Mouse (Mus musculus) stomach, embryonic 15.5 days (tissue): ENCODE data around the gene Dot1l. TPM values are rescaled to one million over a fixed set of nuclear protein-coding genes. Genes with fewer than 3 reads are reported as not detected.
"Not testable (repeated sequence)": the region's sequence is repeated elsewhere in the genome, so short reads cannot be mapped to it uniquely, and the experiment has no call there.

Experiments used
- ATAC-seq: fragments of 200-750 bp; cut with Nextera tagmentation; 2 replicates; pipeline ENCODE4 v1.8.0; 2017; ENCODE audit warnings: low read depth, moderate number of reproducible peaks, moderate TSS enrichment; ENCODE audit not compliant: insufficient read depth, low FRiP score
- H3K27ac ChIP-seq: fragments of 300-500 bp; sonication (generic); 2 replicates; pipeline ENCODE4 v1.5.1; 2015; ENCODE audit warnings: mild to moderate bottlenecking, inconsistent platforms
- H3K27me3 ChIP-seq: fragments of 300-500 bp; sonication (generic); replicated peaks from 2 replicates; pipeline ENCODE4 v1.6.1; 2015; ENCODE audit warnings: inconsistent platforms
- H3K36me3 ChIP-seq: fragments of 300-500 bp; sonication (generic); 2 replicates; pipeline ENCODE4 v1.6.1; 2015; ENCODE audit warnings: inconsistent platforms
- H3K4me1 ChIP-seq: fragments of 300-500 bp; sonication (generic); 2 replicates; pipeline ENCODE4 v1.6.1; 2015; ENCODE audit warnings: inconsistent platforms
- H3K4me2 ChIP-seq: fragments of 300-500 bp; sonication (generic); 2 replicates; pipeline ENCODE4 v1.6.1; 2015; ENCODE audit warnings: mild to moderate bottlenecking, inconsistent platforms
- H3K4me3 ChIP-seq: fragments of 300-500 bp; sonication (generic); replicated peaks from 2 replicates; pipeline ENCODE4 v1.5.1; 2015; ENCODE audit warnings: inconsistent platforms
- H3K9ac ChIP-seq: fragments of 300-500 bp; sonication (generic); 2 replicates; pipeline ENCODE4 v1.6.1; 2015; ENCODE audit warnings: inconsistent platforms
- H3K9me3 ChIP-seq: fragments of 300-500 bp; sonication (generic); 2 replicates; pipeline ENCODE4 v1.6.1; 2016; ENCODE audit warnings: inconsistent platforms
- WGBS: fragments of 180-500 bp; shearing (Covaris S2); methylation state at CpG from one replicate; pipeline ENCODE4 v1.1.7; 2015; 5-methylcytosine and 5-hydroxymethylcytosine counted together
- polyA plus RNA-seq: library from polyadenylated mRNA; unstranded; fragments of >200 nt; fragmentation: Nextera tagmentation; extraction: Ambion mirVana; gene quantifications from 2 replicates; pipeline ENCODE4 v1.2.1, GENCODE M21; 2015

Gene Dot1l
- polyA plus RNA-seq, 1 experiment from 2014 or later, result 17.4 TPM

DNA sequence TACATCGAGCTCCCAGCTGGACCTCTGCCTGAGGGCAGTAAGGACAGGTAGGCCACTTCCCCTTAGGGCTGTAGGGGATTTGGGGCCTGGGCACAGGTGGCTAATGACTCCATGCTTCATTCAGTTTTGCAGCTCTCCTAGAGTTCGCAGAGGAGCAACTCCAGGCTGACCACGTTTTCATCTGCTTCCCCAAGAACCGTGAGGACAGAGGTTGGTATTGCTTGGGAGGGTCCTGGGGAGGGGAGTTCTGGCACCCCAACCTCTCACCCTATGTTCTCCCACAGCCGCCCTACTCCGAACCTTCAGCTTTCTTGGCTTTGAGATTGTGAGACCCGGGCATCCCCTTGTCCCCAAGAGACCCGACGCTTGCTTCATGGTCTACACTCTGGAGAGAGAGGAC, 73.6 kb downstream of the Dot1l start:
- not testable (repeated sequence) for H3K9ac ChIP-seq, H3K9me3 ChIP-seq, H3K27ac ChIP-seq, H3K4me3 ChIP-seq, H3K27me3 ChIP-seq, ATAC-seq
- H3K4me2 ChIP-seq, result peak overlapping the region; percentile 94
- peaks cover 37% of the 10 kb centered on the region for H3K4me1 ChIP-seq
- H3K36me3 ChIP-seq, result peaks cover 15% of the 10 kb centered on the region
- WGBS, result 82% methylated on average over 9 of the region's 9 CpGs

DNA sequence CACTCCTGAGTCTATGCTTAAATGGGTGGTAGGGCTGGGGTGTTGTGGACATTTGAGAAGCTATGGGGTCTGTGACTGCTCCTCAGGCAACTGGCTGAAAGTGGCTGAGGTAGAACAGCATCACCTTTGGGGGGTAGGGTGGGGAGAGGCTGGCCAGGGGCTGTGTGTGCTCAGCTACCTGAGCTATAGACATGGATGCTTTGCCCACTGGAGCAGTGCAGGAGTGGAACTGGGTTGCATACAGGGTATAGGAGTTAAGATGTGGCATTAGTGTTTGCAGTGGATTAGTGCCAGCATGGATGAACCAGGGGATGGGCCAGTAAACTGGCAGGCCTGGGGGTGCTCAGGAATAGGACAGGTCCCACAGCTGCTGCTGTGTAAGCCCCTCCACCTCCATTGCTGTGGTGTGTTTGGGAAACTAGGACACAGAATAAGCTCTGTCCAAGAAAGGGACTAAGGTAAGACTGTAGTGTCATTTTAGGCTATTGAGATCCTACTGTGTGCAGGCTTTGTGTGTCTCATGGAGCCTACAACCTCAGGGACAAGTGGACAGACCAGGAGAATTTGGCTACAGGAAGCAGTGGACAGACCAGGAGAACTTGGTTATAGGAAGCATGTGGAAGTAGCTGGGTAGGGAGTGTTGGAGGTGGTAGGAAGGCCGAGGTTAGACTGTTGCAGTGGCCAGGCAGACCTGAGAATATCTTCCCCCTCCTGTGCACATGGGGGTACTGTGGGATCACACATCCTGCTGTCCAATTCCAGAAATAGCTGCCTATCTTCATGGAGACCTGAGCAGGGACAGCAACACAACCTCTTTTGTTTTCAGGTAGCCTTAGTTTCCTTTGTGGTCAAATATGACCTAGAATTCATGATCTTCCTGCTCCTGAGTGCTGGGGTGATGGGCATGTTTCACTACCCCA, 74.6 kb downstream of the Dot1l start:
- H3K4me1 ChIP-seq, result peaks cover 39% of the 10 kb centered on the region
- H3K9me3 ChIP-seq, result no peaks in the 10 kb centered on the region
- no peak overlapping the region for H3K27ac ChIP-seq
- 48% methylated on average over 1 of the region's 1 CpGs for WGBS
- H3K9ac ChIP-seq, result no peak overlapping the region
- H3K27me3 ChIP-seq, result peaks cover 13% of the 10 kb centered on the region
- peaks cover 15% of the 10 kb centered on the region for H3K36me3 ChIP-seq
- no peak for ATAC-seq
- H3K4me2 ChIP-seq, result no peak overlapping the region
- H3K4me3 ChIP-seq, result no peak overlapping the region

DNA sequence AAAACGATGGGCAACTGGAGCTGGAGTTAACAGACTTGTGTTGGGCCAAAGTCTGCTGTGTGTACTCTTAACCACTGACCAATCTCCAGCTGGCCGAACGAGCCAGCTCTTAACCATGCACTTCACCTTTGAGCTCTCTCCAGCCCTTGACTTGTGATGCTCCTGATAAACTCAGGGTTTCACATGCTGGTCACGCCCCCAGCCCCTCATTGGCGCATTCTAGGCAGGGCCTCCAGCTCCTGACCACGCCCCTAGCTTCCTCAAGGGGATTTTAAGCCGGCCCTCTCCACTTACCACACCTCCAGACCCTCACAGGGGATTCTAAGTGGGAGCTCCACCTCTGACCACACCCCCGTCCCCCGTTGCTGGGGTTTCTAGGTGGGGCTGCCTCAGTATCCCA, 76.1 kb downstream of the Dot1l start:
- H3K27me3 ChIP-seq, result peaks cover 28% of the 10 kb centered on the region
- WGBS, result 3% methylated on average over 9 of the region's 9 CpGs

DNA sequence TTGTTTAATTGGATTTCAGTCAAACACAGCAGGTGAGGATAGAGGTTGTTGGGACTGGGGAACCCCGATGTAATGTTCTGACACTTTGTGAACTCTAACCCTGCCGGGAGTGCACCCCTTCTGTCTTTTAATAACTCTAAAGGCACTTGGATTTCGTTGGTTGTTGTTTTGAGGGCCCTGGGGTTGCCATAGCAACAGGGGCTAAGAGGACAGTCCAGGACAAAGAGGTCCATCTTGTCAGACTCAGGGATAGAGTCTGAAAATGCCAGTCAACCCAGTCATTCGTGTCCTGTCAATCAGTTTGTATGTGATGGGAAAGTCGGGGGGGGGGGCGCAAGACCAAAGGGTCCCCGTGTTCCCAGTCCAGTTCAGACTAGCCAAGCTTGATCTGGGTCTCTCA, 77.8 kb downstream of the Dot1l start:
- peaks cover 15% of the 10 kb centered on the region for H3K36me3 ChIP-seq
- WGBS, result 65% methylated on average over 7 of the region's 7 CpGs
- no peak overlapping the region for H3K27ac ChIP-seq
- no peak overlapping the region for H3K4me3 ChIP-seq
- H3K4me1 ChIP-seq, result peaks cover 35% of the 10 kb centered on the region
- H3K9ac ChIP-seq, result no peak overlapping the region
- ATAC-seq, result no peak
- peaks cover 42% of the 10 kb centered on the region for H3K27me3 ChIP-seq
- no peak overlapping the region for H3K4me2 ChIP-seq
- H3K9me3 ChIP-seq, result no peaks in the 10 kb centered on the region

More for the DNA sequence above, 76.1 kb downstream of the Dot1l start:
- H3K27ac ChIP-seq, result no peak overlapping the region
- no peaks in the 10 kb centered on the region for H3K9me3 ChIP-seq
- no peak for ATAC-seq
- H3K9ac ChIP-seq, result no peak overlapping the region
- no peak overlapping the region for H3K4me3 ChIP-seq
- no peak overlapping the region for H3K4me2 ChIP-seq
- H3K4me1 ChIP-seq, result peaks cover 39% of the 10 kb centered on the region
- H3K36me3 ChIP-seq, result peaks cover 15% of the 10 kb centered on the region

DNA sequence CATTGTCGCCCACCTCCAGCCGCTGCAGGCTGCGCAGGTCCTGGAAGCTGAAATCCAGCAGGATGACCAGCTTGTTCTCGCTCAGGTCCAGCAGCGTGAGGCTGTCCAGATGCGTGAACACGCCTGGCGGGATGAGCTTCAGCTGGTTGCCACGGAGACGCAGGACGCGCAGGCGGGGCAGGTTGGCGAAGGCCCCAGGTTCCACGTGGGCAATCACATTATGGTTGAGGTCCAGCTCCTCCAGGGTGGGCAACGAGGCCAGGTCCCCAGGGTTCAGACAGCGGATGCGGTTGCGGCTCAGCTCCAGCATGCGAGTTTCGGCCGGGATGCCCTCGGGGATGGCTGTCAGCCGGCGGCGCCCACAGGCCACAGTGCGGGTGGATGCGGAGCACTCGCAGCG, 80.6 kb downstream of the Dot1l start:
- no peak overlapping the region for H3K4me2 ChIP-seq
- peaks cover 13% of the 10 kb centered on the region for H3K4me1 ChIP-seq
- no peak overlapping the region for H3K9ac ChIP-seq
- no peaks in the 10 kb centered on the region for H3K9me3 ChIP-seq
- 56% methylated on average over 30 of the region's 30 CpGs for WGBS
- H3K27me3 ChIP-seq, result peaks cover 42% of the 10 kb centered on the region
- no peak for ATAC-seq
- peaks cover 2% of the 10 kb centered on the region; the same call in 1 of the 2 replicates for H3K36me3 ChIP-seq
- H3K27ac ChIP-seq, result no peak overlapping the region
- no peak overlapping the region for H3K4me3 ChIP-seq

DNA sequence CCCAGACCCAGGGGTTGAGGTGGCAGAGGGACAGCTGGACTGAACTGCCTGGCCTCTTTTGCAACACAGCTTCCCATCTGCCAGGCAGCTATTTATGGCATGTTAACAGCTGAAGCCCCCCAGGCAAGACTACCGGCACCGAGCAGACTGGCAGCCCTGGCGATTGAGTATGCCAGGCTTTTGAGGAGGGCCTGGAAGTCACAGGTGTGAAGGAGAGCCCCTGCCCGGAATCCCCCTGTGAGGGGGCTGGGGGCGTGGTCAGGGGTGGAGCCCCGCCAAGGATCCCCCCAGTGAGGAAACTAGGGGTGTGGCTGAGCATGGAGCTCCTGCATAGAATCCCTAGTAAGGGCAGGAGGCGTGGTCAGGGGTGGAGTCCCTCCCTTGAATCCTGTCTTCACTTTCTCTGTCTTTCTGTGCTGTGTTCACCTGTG, 82.0 kb downstream of the Dot1l start:
- ATAC-seq, result no peak
- Histone ChIP-seq H3K27me3 (peaks cover 48% of the 10 kb centered on the region), H3K4me2 (no peak overlapping the region), H3K4me3 (no peak overlapping the region), H3K9ac (no peak overlapping the region), H3K4me1 (0 out of 2 replicates have a peak, but pooled peaks cover 5% of the 10 kb centered on the region), H3K36me3 (no peaks in the 10 kb centered on the region), H3K9me3 (no peaks in the 10 kb centered on the region), H3K27ac (no peak overlapping the region)
- WGBS, result 47% methylated on average over 7 of the region's 7 CpGs

DNA sequence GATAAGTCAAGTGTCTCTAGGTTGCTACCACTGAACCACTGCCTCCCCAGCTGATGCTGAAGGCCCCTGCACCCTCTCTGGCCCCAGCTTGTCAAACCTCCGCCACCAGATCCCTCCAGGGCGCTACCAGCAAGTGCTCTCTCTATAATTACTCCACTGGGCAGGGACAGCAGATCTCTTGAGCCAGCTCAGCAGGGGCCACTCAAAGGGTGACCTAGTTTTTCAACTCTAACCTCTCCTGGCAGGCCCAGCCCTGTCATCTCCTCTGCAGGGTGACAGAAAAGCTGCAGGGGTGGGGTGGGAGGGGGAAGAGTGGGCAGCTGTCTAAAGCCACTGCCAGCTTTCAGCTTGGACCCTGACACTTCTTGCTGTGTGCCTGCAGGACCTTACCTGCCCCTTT, 82.8 kb downstream of the Dot1l start:
- Histone ChIP-seq H3K27ac (no peak overlapping the region), H3K36me3 (no peaks in the 10 kb centered on the region), H3K9me3 (no peaks in the 10 kb centered on the region), H3K4me2 (no peak overlapping the region), H3K9ac (no peak overlapping the region), H3K4me1 (0 out of 2 replicates have a peak, but pooled peaks cover 2% of the 10 kb centered on the region), H3K4me3 (no peak overlapping the region), H3K27me3 (peaks cover 56% of the 10 kb centered on the region)
- ATAC-seq, result no peak
- WGBS, result 12% methylated on average over 2 of the region's 2 CpGs

DNA sequence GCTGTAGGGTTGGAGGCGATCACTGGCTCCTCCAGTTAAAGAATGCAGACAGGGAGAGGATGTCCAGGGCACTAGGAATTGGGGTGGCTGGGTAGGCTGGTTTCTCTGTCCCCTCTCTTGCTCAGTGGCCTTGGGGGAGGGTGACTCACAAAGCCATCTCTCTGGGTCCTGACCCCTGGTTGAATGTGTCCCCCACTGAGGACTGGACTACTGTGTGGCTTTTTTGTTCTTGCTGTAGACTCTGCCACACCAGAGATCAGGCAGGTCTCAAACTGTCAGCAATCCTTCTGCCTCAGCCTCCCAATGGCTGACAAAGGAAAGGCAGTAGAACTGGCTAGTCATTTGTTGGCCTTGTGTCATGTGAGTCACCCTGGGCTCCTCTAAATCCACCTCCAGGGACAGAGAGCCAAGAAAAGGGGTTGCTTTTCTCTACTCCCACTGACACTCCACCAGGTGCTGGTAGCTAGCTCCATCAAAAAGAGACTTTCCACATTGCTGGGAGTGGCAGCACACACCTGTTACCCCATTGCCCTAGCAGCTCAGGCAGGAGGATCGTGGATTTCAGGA, 83.4 kb downstream of the Dot1l start:
- no peak overlapping the region for H3K27ac ChIP-seq
- no peak overlapping the region for H3K9ac ChIP-seq
- 71% methylated on average over 2 of the region's 2 CpGs for WGBS
- no peak overlapping the region for H3K4me2 ChIP-seq
- no peak for ATAC-seq
- no peak overlapping the region for H3K4me3 ChIP-seq
- H3K36me3 ChIP-seq, result no peaks in the 10 kb centered on the region
- H3K4me1 ChIP-seq, result peaks cover 3% of the 10 kb centered on the region
- no peaks in the 10 kb centered on the region for H3K9me3 ChIP-seq
- peaks cover 61% of the 10 kb centered on the region for H3K27me3 ChIP-seq

DNA sequence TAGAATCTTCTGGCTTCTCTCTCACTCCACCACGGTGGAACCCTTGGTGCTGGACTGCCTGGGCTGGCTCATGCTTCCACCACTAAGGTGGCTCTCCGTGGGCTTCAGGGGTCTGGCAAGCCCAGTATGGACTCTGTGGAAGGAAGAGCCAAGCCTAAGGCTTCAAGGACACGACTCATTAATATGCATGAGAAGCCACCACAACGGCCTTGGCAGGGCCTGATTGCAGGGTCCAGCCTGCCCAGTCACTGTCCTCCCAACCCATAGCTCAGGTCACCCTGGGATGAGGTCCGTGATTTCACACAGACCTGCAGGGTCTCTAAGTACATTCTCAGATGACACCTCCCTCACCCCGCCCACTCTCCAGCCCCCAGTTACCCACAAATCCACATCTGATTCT, 84.8 kb downstream of the Dot1l start:
- 59% methylated on average over 6 of the region's 6 CpGs for WGBS
- no peak overlapping the region for H3K4me3 ChIP-seq
- H3K4me1 ChIP-seq, result peaks cover 9% of the 10 kb centered on the region
- H3K27me3 ChIP-seq, result peaks cover 61% of the 10 kb centered on the region
- H3K36me3 ChIP-seq, result no peaks in the 10 kb centered on the region
- H3K9ac ChIP-seq, result no peak overlapping the region
- H3K4me2 ChIP-seq, result no peak overlapping the region
- H3K9me3 ChIP-seq, result no peaks in the 10 kb centered on the region
- ATAC-seq, result no peak
- no peak overlapping the region for H3K27ac ChIP-seq

DNA sequence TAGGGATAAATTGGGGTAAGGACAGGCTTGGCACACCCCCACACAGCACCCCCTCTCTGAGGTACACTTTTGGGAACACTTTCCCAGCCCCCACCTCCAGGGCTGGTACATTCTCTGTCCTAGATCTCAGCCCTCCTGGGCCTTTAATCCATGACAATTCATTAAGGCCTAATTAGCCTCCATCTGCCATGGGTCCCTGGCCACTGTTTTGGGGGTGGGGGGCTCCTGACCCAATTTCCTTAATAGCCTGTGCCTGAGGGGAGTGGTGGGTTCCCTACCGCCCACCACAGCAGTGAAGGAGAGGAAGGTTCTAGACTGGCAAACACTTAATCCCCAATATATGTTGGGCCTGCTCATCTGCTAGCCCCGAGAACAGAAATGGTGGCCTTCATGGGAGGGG, 86.7 kb downstream of the Dot1l start:
- H3K4me3 ChIP-seq, result no peak overlapping the region
- H3K27ac ChIP-seq, result no peak overlapping the region
- ATAC-seq, result no peak
- H3K9me3 ChIP-seq, result no peaks in the 10 kb centered on the region
- peaks cover 9% of the 10 kb centered on the region for H3K4me1 ChIP-seq
- H3K27me3 ChIP-seq, result peaks cover 57% of the 10 kb centered on the region
- WGBS, result 67% methylated on average over 2 of the region's 2 CpGs
- H3K36me3 ChIP-seq, result no peaks in the 10 kb centered on the region
- H3K9ac ChIP-seq, result no peak overlapping the region
- no peak overlapping the region for H3K4me2 ChIP-seq

DNA sequence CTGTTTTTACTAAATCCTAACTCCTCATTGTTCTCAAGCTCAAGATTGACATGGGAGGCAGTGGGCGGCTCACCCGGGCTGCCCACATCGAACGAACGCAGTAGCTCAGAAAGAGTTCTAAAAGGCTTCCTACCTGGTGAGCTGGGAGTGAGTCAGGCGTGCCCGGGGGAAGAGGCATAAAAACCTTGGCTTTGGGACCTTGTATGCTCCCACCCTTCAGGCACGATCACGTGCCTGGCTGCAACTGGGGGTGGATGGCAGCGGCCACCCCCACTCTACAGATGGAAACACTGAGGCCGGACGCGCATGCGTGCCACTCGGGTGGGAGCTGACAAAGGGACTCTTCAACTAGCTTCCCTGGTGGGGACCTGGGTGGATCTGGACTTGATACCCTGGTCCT, 87.3 kb downstream of the Dot1l start:
- WGBS, result 80% methylated on average over 15 of the region's 15 CpGs
- no peak overlapping the region for H3K4me2 ChIP-seq
- H3K9ac ChIP-seq, result no peak overlapping the region
- peaks cover 9% of the 10 kb centered on the region for H3K4me1 ChIP-seq
- no peaks in the 10 kb centered on the region for H3K36me3 ChIP-seq
- no peak overlapping the region for H3K27ac ChIP-seq
- no peak overlapping the region for H3K4me3 ChIP-seq
- H3K9me3 ChIP-seq, result no peaks in the 10 kb centered on the region
- ATAC-seq, result no peak
- peaks cover 50% of the 10 kb centered on the region for H3K27me3 ChIP-seq
